In the genomic region with DNA sequence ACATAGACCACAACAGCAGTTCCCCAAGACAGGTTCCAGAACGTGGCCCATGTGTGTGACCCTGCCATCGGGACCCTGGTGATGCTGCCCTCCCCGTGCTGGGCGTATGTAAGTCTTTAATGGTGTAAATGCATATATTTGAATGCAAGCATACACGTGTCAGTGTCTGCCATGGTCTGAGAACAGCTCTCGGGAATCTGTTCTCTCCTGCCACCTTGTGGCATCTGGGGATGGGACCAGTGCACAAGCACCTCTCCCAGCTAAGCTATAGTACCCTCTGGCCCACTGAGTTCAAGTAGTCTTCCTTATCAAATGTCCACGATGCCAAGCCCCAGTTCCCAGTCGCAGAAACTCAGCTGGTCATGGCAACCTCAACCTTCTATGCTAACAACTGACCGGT, we compare ENCODE assay signal across 8 mouse cellular contexts. TPM values are rescaled to one million over a fixed set of nuclear protein-coding genes. Genes with fewer than 3 reads are reported as not detected.
DNase-seq lines count a peak whose midpoint lies in the region; ATAC-seq and TF ChIP-seq lines count a peak whose summit lies in the region.

No protein-coding gene starts in this region.

- ATAC-seq in megakaryocyte, adult 5-6 weeks (ENCODE audit: poor library complexity, severe bottlenecking): peak; percentile 57; the same call in 1 of the 2 replicates

- peak; percentile 72 to 87 for DNase-seq in adrenal gland, adult (ENCODE audit: inconsistent age in 2 of 2, low spot score in 1 of 2)
- DNase-seq in adrenal gland, adult 8-10 months: no peak
- DNase-seq in adrenal gland, adult 2 months: peak; percentile 75
- peak; percentile 52 for DNase-seq in embryo, embryonic 9.5 days (ENCODE audit: extremely low spot score)
- DNase-seq in heart, postnatal 36 days: peak; percentile 46 to 52
- peak in 1 of 2 experiments; percentile 72 for DNase-seq in layer of hippocampus, adult 2 months (ENCODE audit: low spot score in 2 of 2)
- peak; percentile 41 for DNase-seq in skeletal muscle tissue, adult 2 months (ENCODE audit: low read depth, low spot score)

- intact Hi-C loops in heart, postnatal 36 days (cut with DNase I): loop anchor here (1.0 to 2.0 kb wide), 3 partner anchors 42 to 72 kb away; no protein-coding TSS in a partner anchor

- H3K27ac ChIP-seq in layer of hippocampus, adult 2 months: no peak overlapping the region; the same call in 1 of the 2 replicates

- TF ChIP-seq CTCF in layer of hippocampus, adult 2 months (conservative IDR thresholded peaks at IDR 0.05): peak; percentile 85

- no peak overlapping the region for H3K4me3 ChIP-seq in layer of hippocampus, adult 2 months

RNA-seq across cellular contexts. Expression of gene Fbrsl1, which starts 19.3 kb away (rescaled TPM):
- 10 to 100 TPM; 62.7 to 87.3 (median 75.5) TPM for total RNA-seq in adrenal gland, adult 8-10 months (2022)
- 10 to 100 TPM; 56.7 to 67.2 TPM for total RNA-seq in adrenal gland, adult 2 months (2021)
- 267 and 295 TPM in 2 replicates for polyA plus RNA-seq in adrenal gland, adult 2 months (2012; rRNA removed)
- total RNA-seq in heart, postnatal 36 days (2021): 10 to 100 TPM; 38.5 to 50.5 TPM
- 10 to 100 TPM; 79.9 to 94.0 TPM for total RNA-seq in layer of hippocampus, adult 2 months (2021)
- 25.6 and 32.8 TPM in 2 replicates for total RNA-seq in megakaryocyte, adult 5-6 weeks (2015)
- total RNA-seq in megakaryocyte, adult 5-6 weeks (2017): 12.3 and 26.0 TPM in 2 replicates
